Mouse (Mus musculus) MEL (cell line): ENCODE results near the gene Acad12. TPM values are rescaled to one million over a fixed set of nuclear protein-coding genes. Genes with fewer than 3 reads are reported as not detected.
A peak's percentile ranks its signal among the peaks of the same experiment; 100 is the strongest.

Experiments used
- DNase-seq: peaks from one replicate; pipeline ENCODE4 v3.0.0; 2011; ENCODE audit warnings: low read depth, low spot score
- H3K27ac ChIP-seq: 2 replicates; pipeline ENCODE4 v1.5.1; 2012; ENCODE audit warnings: low read depth, mild to moderate bottlenecking, control low read depth, low read length, moderate library complexity; ENCODE audit not compliant: control insufficient read depth
- H3K27me3 ChIP-seq, 2 experiments: fragments of 150-350 bp in 1 of 2; sonication (generic) in 1 of 2; 2 replicates each; pipeline ENCODE4 v1.6.1; 2012; ENCODE audit warnings: low read length in 2 of 2, mild to moderate bottlenecking in 2 of 2, improper control_type of control experiment in 1 of 2, moderate library complexity in 1 of 2; ENCODE audit not compliant: insufficient read depth in 2 of 2, control insufficient read depth in 1 of 2
- H3K36me3 ChIP-seq, 2 experiments: 2 replicates each; pipeline ENCODE4 v1.6.1; 2012 to 2014; ENCODE audit warnings: low read length in 2 of 2, improper control_type of control experiment in 1 of 2, inconsistent platforms in 1 of 2, mild to moderate bottlenecking in 1 of 2; ENCODE audit not compliant: insufficient read depth in 2 of 2, control insufficient read depth in 1 of 2
- H3K4me1 ChIP-seq, 2 experiments: fragments of 150-350 bp in 1 of 2; sonication (generic) in 1 of 2; 2 replicates each; pipeline ENCODE4 v1.6.1; 2012; ENCODE audit warnings: low read length in 2 of 2, improper control_type of control experiment in 1 of 2, mild to moderate bottlenecking in 1 of 2; ENCODE audit not compliant: insufficient read depth in 2 of 2, control insufficient read depth in 1 of 2
- H3K4me3 ChIP-seq, 2 experiments: fragments of 150-350 bp in 1 of 2; sonication (generic) in 1 of 2; 2 replicates each; pipeline ENCODE4 v1.5.1; 2012; ENCODE audit warnings: low read depth in 2 of 2, low read length in 2 of 2, mild to moderate bottlenecking in 2 of 2, moderate library complexity in 2 of 2, control low read depth in 1 of 2, improper control_type of control experiment in 1 of 2; ENCODE audit not compliant: control insufficient read depth in 1 of 2, insufficient read depth in 1 of 2
- H3K79me2 ChIP-seq: 2 replicates; pipeline ENCODE4 v1.6.1; 2012; ENCODE audit warnings: mild to moderate bottlenecking, low read length, moderate library complexity; ENCODE audit not compliant: control insufficient read depth, poor library complexity, insufficient read depth
- H3K9ac ChIP-seq: 2 replicates; pipeline ENCODE4 v1.6.1; 2012; ENCODE audit warnings: low read depth, mild to moderate bottlenecking, control low read depth, low read length, moderate library complexity; ENCODE audit not compliant: control insufficient read depth, poor library complexity, severe bottlenecking
- H3K9me3 ChIP-seq: fragments of 150-350 bp; sonication (generic); replicated peaks from 2 replicates; pipeline ENCODE4 v1.6.1; 2012; ENCODE audit warnings: mild to moderate bottlenecking, low read length, improper control_type of control experiment, moderate library complexity; ENCODE audit not compliant: insufficient read depth
- CHD1 ChIP-seq: IDR thresholded peaks from 2 replicates; pipeline ENCODE4 v1.6.1; 2012; ENCODE audit warnings: low read depth, mild to moderate bottlenecking, inconsistent platforms, low read length, improper control_type of control experiment
- CHD2 ChIP-seq: IDR thresholded peaks from 2 replicates; pipeline ENCODE4 v1.6.1; 2011; ENCODE audit warnings: low read length, improper control_type of control experiment
- E2F4 ChIP-seq: IDR thresholded peaks from 2 replicates; pipeline ENCODE4 v1.6.1; 2011; ENCODE audit warnings: low read depth, low read length, improper control_type of control experiment, borderline replicate concordance
- ELF1 ChIP-seq: IDR thresholded peaks from 2 replicates; pipeline ENCODE4 v1.6.1; 2014; ENCODE audit warnings: low read depth, mild to moderate bottlenecking, inconsistent platforms, low read length, improper control_type of control experiment, moderate library complexity
- ETS1 ChIP-seq: IDR thresholded peaks from 2 replicates; pipeline ENCODE4 v1.6.1; 2012; ENCODE audit warnings: low read depth, mild to moderate bottlenecking, inconsistent platforms, low read length, improper control_type of control experiment, moderate library complexity
- GATA1 ChIP-seq: IDR thresholded peaks from 2 replicates; pipeline ENCODE4 v1.6.1; 2011; ENCODE audit warnings: low read depth, low read length, improper control_type of control experiment
- HCFC1 ChIP-seq: IDR thresholded peaks from 2 replicates; pipeline ENCODE4 v1.6.1; 2012; ENCODE audit warnings: low read depth, mild to moderate bottlenecking, inconsistent platforms, low read length, improper control_type of control experiment, moderate library complexity
- MAFK ChIP-seq: IDR thresholded peaks from 2 replicates; pipeline ENCODE4 v1.6.1; 2011; ENCODE audit warnings: low read depth, mild to moderate bottlenecking, low read length, improper control_type of control experiment, borderline replicate concordance
- MAX ChIP-seq: IDR thresholded peaks from 2 replicates; pipeline ENCODE4 v1.6.1; 2011; ENCODE audit warnings: low read length, improper control_type of control experiment
- MAZ ChIP-seq: IDR thresholded peaks from 2 replicates; pipeline ENCODE4 v1.6.1; 2012; ENCODE audit warnings: low read depth, mild to moderate bottlenecking, inconsistent platforms, low read length, improper control_type of control experiment
- MEF2A ChIP-seq: IDR thresholded peaks from 2 replicates; pipeline ENCODE4 v1.6.1; 2014; ENCODE audit warnings: low read depth, mild to moderate bottlenecking, inconsistent platforms, low read length, improper control_type of control experiment; ENCODE audit not compliant: poor library complexity, insufficient replicate concordance, severe bottlenecking; ENCODE audit errors: extremely low read depth
- MXI1 ChIP-seq: IDR thresholded peaks from 2 replicates; pipeline ENCODE4 v1.6.1; 2011; ENCODE audit warnings: mild to moderate bottlenecking, low read depth, low read length, improper control_type of control experiment
- NELFE ChIP-seq: IDR thresholded peaks from 2 replicates; pipeline ENCODE4 v1.6.1; 2011; ENCODE audit warnings: low read depth, low read length, improper control_type of control experiment
- NRF1 ChIP-seq: IDR thresholded peaks from 2 replicates; pipeline ENCODE4 v1.6.1; 2014; ENCODE audit warnings: low read depth, mild to moderate bottlenecking, inconsistent platforms, low read length, improper control_type of control experiment, moderate library complexity; ENCODE audit not compliant: poor library complexity, insufficient read depth, severe bottlenecking
- POLR2A ChIP-seq, 2 experiments: IDR thresholded peaks; 2 replicates each; pipeline ENCODE4 v1.6.1; 2011 to 2012; ENCODE audit warnings: low read length in 2 of 2, mild to moderate bottlenecking in 2 of 2, control low read depth in 1 of 2, improper control_type of control experiment in 1 of 2, low read depth in 1 of 2, moderate library complexity in 1 of 2; ENCODE audit not compliant: control insufficient read depth in 1 of 2, insufficient read depth in 1 of 2, poor library complexity in 1 of 2
- RAD21 ChIP-seq: IDR thresholded peaks from 2 replicates; pipeline ENCODE4 v1.6.1; 2011; ENCODE audit warnings: mild to moderate bottlenecking, low read depth, low read length, improper control_type of control experiment
- SMC3 ChIP-seq: IDR thresholded peaks from 2 replicates; pipeline ENCODE4 v1.6.1; 2011; ENCODE audit warnings: low read depth, low read length, improper control_type of control experiment
- TCF12 ChIP-seq: IDR thresholded peaks from 2 replicates; pipeline ENCODE4 v1.6.1; 2014; ENCODE audit warnings: low read depth, mild to moderate bottlenecking, inconsistent platforms, low read length, improper control_type of control experiment, moderate library complexity
- UBTF ChIP-seq: IDR thresholded peaks from 2 replicates; pipeline ENCODE4 v1.6.1; 2012; ENCODE audit warnings: low read depth, mild to moderate bottlenecking, inconsistent platforms, low read length, improper control_type of control experiment, moderate library complexity, borderline replicate concordance; ENCODE audit not compliant: insufficient read depth
- ZC3H11A ChIP-seq: IDR thresholded peaks from 2 replicates; pipeline ENCODE4 v1.6.1; 2012; ENCODE audit warnings: low read depth, mild to moderate bottlenecking, inconsistent platforms, low read length, improper control_type of control experiment
- ZKSCAN1 ChIP-seq: IDR thresholded peaks from 2 replicates; pipeline ENCODE4 v1.6.1; 2012; ENCODE audit warnings: low read depth, mild to moderate bottlenecking, inconsistent platforms, low read length, improper control_type of control experiment, moderate library complexity
- ZMIZ1 ChIP-seq: IDR thresholded peaks from 2 replicates; pipeline ENCODE4 v1.6.1; 2012; ENCODE audit warnings: low read depth, mild to moderate bottlenecking, inconsistent platforms, low read length, improper control_type of control experiment, moderate library complexity
- ZNF384 ChIP-seq: IDR thresholded peaks from 2 replicates; pipeline ENCODE4 v1.6.1; 2012; ENCODE audit warnings: low read depth, mild to moderate bottlenecking, inconsistent platforms, low read length, improper control_type of control experiment
- polyA plus RNA-seq, 2 experiments: library from polyadenylated mRNA; stranded (reverse) in 1 of 2; unstranded in 1 of 2; fragments of >175 nt in 1 of 2; fragments of >200 nt in 1 of 2; gene quantifications; 2 replicates each; pipeline versions ENCODE4 v1.2.1 to v1.2.4; 2012; ENCODE audit warnings: low replicate concordance in 2 of 2, low read depth in 1 of 2; ENCODE audit not compliant: insufficient read length in 2 of 2, insufficient read depth in 1 of 2, missing spikeins in 1 of 2
- total RNA-seq: library from RNA; depleted of rRNA; stranded (reverse); fragments of 300-350 nt; gene quantifications from 2 replicates; pipeline ENCODE4 v1.2.3, GENCODE M21; 2012

Gene Acad12
- total and polyA plus RNA-seq, 3 experiments: 2.6 to 6.4 TPM; not detected in 1

- Histone ChIP-seq H3K36me3 (peaks cover 7 to 13% of the 10 kb centered on the region in 2 experiments), H3K4me1 (peaks cover 0 to 9% of the 10 kb centered on the region in 2 experiments; a peak in 2 of 4 replicates), H3K27ac (no peak overlapping the region), H3K79me2 (peaks cover 17% of the 10 kb centered on the region), H3K9ac (peak overlapping the region; percentile 88), H3K9me3 (no peaks in the 10 kb centered on the region), H3K4me3 (peak overlapping the region; percentile 75 to 98; a peak in 3 of 4 replicates), H3K27me3 (no peaks in the 10 kb centered on the region)
- DNase-seq: no peak
- TF ChIP-seq ZC3H11A (no peak), ZKSCAN1 (peak; percentile 95), NELFE (no peak)
These were observed 42.8 kb upstream of the Acad12 start for GRCm38 (mm10) chr5:121661494-121661893.

GRCm38 (mm10) chr5:121660897-121661254, 42.1 kb upstream of the Acad12 start:
- Histone ChIP-seq H3K4me3 (peak overlapping the region; percentile 75 to 98), H3K9me3 (no peaks in the 10 kb centered on the region), H3K36me3 (peaks cover 6 to 13% of the 10 kb centered on the region in 2 experiments), H3K4me1 (peaks cover 0 to 9% of the 10 kb centered on the region in 2 experiments; a peak in 2 of 4 replicates), H3K27me3 (no peaks in the 10 kb centered on the region), H3K9ac (peak overlapping the region; percentile 88), H3K79me2 (peaks cover 17% of the 10 kb centered on the region), H3K27ac (peak overlapping the region; percentile 22)
- peak; percentile 47 for DNase-seq
- 0 out of 2 replicates have a peak, but pooled peaks have one; percentile 4 for TF ChIP-seq MAZ
- no peak for TF ChIP-seq CHD1

- peaks cover 17% of the 10 kb centered on the region for H3K79me2 ChIP-seq
- peaks cover 5 to 13% of the 10 kb centered on the region in 2 experiments for H3K36me3 ChIP-seq
- peak within 1 kb of the TSS; percentile 75 to 98 for H3K4me3 ChIP-seq
- DNase-seq: peak; percentile 90
- H3K27me3 ChIP-seq: no peaks in the 10 kb centered on the region
- no peaks in the 10 kb centered on the region for H3K9me3 ChIP-seq
- H3K27ac ChIP-seq: peak within 1 kb of the TSS; percentile 28
- H3K4me1 ChIP-seq: peaks cover 0 to 9% of the 10 kb centered on the region in 2 experiments; a peak in 2 of 4 replicates
- H3K9ac ChIP-seq: peak within 1 kb of the TSS; percentile 88
- TF ChIP-seq POLR2A (IDR thresholded peaks at IDR 0.05; ENCODE audit: control insufficient read depth in 1 of 2, insufficient read depth in 1 of 2, low read depth in 1 of 2, low read length in 2 of 2, poor library complexity in 1 of 2): peak; percentile 66 to 93; a peak in 3 of 4 replicates
- peak; percentile 94 for TF ChIP-seq ELF1
- no peak; the same call in 1 of the 2 replicates for TF ChIP-seq ZMIZ1
- TF ChIP-seq NRF1: peak; percentile 95
- no peak for TF ChIP-seq ETS1
- no peak for TF ChIP-seq ZC3H11A
- no peak for TF ChIP-seq CHD2
- no peak for TF ChIP-seq GATA1
- no peak for TF ChIP-seq RAD21
- TF ChIP-seq ZNF384: no peak
- no peak for TF ChIP-seq CHD1
- peak; percentile 84 for TF ChIP-seq HCFC1
- TF ChIP-seq MAX: peak; percentile 71
- TF ChIP-seq UBTF: no peak
- TF ChIP-seq MAFK: no peak
- peak; percentile 79 for TF ChIP-seq TCF12
- no peak for TF ChIP-seq MEF2A
- peak; percentile 82 for TF ChIP-seq MXI1
- TF ChIP-seq SMC3: no peak
- TF ChIP-seq ZKSCAN1: no peak
- TF ChIP-seq E2F4: no peak
These were observed 41.5 kb upstream of the Acad12 start, which contains the start of the genes Acad10 and Brap for GRCm38 (mm10) chr5:121660059-121660896. Gene Acad10, minus strand, starts transcription at chr5:121660514. Gene Brap, plus strand, starts transcription at chr5:121660563.
